Mouse (Mus musculus): ENCODE measurements around the gene Tm6sf2. TPM values are rescaled to one million over a fixed set of nuclear protein-coding genes. Genes with fewer than 3 reads are reported as not detected.

Gene Tm6sf2
- polyA plus RNA-seq, 1 experiment: 5.1 TPM

DNA sequence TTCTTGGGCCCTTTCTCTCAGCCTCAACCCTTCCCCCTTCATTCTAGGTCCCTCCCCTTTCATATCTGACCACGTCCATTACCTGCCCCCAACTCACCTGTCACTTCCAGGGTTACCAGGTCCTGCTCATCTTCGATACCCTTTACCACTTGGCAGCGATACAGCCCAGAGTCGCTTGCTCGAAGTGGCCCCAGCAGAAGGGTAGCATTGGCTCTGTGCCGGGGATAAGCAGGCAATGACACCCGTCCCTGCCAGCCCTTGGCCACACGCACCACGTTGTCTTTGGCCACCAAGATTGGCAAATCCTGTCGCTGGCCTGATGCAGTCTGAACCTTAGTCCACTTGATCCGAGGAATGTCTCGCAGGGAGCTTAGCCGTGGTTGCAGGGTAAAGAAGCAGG is 42.2 kb downstream of the Tm6sf2 start:
- Histone ChIP-seq H3K4me1 (replicated peaks; ENCODE audit: control insufficient read depth, insufficient read depth, low read length) (no peaks in the 10 kb centered on the region), H3K27ac (ENCODE audit: control insufficient read depth, insufficient read depth, low read length) (no peak overlapping the region), H3K4me3 (ENCODE audit: control insufficient read depth, insufficient read depth, low read length) (no peak overlapping the region), H3K27me3 (ENCODE audit: control insufficient read depth, insufficient read depth, low read length) (peaks cover 12% of the 10 kb centered on the region; the same call in 1 of the 2 replicates), H3K36me3 (ENCODE audit: control insufficient read depth, insufficient read depth, low read length) (no peaks in the 10 kb centered on the region)
- TF ChIP-seq CTCF (IDR thresholded peaks at IDR 0.05; ENCODE audit: borderline replicate concordance, control insufficient read depth, extremely low read depth, insufficient read depth, low read length, poor library complexity): no peak
- no peak for TF ChIP-seq POLR2A (IDR thresholded peaks at IDR 0.05; ENCODE audit: control insufficient read depth, extremely low read depth, insufficient read depth, low read length, poor library complexity)
- WGBS: 70% methylated on average over 13 of the region's 13 CpGs
- no peak for DNase-seq

DNA sequence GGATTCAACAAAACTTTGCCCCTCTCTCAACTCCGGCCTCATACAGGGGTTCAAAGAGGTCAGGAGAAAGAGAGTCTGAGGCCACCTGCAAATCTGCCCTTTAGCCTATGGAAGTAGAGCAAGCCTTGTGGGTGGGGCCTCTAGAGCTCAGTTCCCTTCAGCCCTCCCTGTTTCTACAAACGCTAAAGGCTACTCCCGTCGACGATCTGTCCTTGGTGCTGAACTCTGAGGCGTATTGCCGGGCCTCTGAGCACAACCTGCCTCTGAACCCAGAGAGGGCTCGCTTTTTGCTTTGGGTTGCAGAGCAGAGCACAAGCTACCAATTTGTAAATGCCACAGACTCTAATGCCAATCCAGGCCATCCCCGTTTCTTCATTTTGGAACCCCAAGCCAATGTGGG is 44.9 kb downstream of the Tm6sf2 start:
- Histone ChIP-seq H3K27ac (ENCODE audit: control insufficient read depth, insufficient read depth, low read length) (no peak overlapping the region), H3K27me3 (ENCODE audit: control insufficient read depth, insufficient read depth, low read length) (peaks cover 6% of the 10 kb centered on the region; the same call in 1 of the 2 replicates), H3K36me3 (ENCODE audit: control insufficient read depth, insufficient read depth, low read length) (no peaks in the 10 kb centered on the region), H3K4me1 (replicated peaks; ENCODE audit: control insufficient read depth, insufficient read depth, low read length) (no peaks in the 10 kb centered on the region), H3K4me3 (ENCODE audit: control insufficient read depth, insufficient read depth, low read length) (no peak overlapping the region)
- 8% methylated on average over 9 of the region's 9 CpGs for WGBS
- TF ChIP-seq POLR2A (IDR thresholded peaks at IDR 0.05; ENCODE audit: control insufficient read depth, extremely low read depth, insufficient read depth, low read length, poor library complexity) (no peak), CTCF (IDR thresholded peaks at IDR 0.05; ENCODE audit: borderline replicate concordance, control insufficient read depth, extremely low read depth, insufficient read depth, low read length, poor library complexity) (no peak)
- DNase-seq: peak; percentile 26

DNA sequence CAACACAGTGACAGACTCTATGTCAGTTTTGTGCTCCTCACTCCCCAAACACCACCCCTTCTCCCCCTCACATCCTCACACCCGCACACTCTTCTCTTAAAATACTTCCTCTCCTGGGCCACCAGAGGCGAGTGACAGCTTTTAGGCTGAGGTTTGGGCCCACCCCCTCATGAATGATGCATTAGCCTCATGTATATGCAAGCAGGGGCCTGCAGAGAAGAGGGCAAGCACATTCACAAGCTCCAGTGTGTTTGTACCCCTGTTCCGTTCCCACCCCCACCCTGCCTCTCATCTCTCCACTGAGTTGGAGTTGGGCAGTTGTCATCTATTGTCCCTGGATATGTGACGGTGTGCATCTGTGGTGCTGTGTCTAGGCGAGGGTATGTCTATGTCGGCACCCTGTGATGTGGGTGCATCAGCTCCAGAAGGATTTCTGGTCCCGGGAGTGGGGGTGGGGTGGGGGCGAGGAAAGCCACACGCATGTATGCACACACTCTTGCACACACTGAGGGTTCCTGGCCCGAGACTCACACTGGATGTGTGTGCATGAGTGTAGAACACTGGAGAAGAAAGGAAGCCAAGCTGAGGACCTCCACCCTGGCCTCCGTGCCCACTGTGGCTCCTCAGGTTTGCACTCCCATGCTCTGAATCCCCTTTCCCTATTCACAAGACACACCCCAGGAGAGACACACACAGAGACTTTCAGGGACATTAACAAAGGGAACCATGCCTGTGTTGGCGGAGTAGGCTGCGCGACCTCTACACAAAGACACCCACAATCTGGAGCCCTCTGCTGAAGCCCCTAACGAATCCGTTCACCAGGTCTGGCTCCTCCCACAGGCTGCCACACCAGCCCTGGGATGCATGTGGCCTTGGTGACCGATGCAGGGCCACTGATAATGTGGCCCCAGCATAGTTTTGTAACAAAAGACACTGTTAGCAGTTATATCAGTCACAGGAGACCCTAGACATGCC is 46.3 kb downstream of the Tm6sf2 start:
- Histone ChIP-seq H3K27me3 (ENCODE audit: control insufficient read depth, insufficient read depth, low read length) (no peaks in the 10 kb centered on the region; the same call in 1 of the 2 replicates), H3K4me3 (ENCODE audit: control insufficient read depth, insufficient read depth, low read length) (no peak overlapping the region), H3K4me1 (replicated peaks; ENCODE audit: control insufficient read depth, insufficient read depth, low read length) (no peaks in the 10 kb centered on the region), H3K36me3 (ENCODE audit: control insufficient read depth, insufficient read depth, low read length) (no peaks in the 10 kb centered on the region), H3K27ac (ENCODE audit: control insufficient read depth, insufficient read depth, low read length) (no peak overlapping the region)
- WGBS: 28% methylated on average over 17 of the region's 17 CpGs
- DNase-seq: no peak
- TF ChIP-seq CTCF (IDR thresholded peaks at IDR 0.05; ENCODE audit: borderline replicate concordance, control insufficient read depth, extremely low read depth, insufficient read depth, low read length, poor library complexity) (no peak), POLR2A (IDR thresholded peaks at IDR 0.05; ENCODE audit: control insufficient read depth, extremely low read depth, insufficient read depth, low read length, poor library complexity) (no peak)

DNA sequence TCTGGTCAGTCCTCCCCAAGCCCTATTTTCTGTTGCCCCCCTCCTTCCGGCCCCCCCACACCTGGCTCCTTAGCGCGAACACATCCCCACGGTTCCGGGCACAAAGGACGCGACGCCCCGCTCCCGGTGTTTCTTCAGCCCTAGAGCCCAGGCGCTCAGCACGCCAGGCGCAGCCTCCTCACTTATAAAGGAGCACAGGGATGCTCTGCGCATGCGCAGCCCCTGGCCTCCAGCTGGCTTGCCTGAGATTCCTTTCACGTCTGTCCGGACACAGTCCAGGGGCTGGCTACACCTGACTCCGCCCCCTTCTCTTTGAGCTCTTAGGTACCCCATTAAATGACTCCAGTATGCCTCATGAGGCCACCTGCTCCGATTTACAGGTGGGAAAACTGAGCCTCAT is 47.9 kb downstream of the Tm6sf2 start, which contains the start of gene Ncan:
Ncan (minus strand) TSS at position 207 of the 400 bp plus-strand sequence.
- no peaks in the 10 kb centered on the region for H3K4me1 ChIP-seq (replicated peaks; ENCODE audit: control insufficient read depth, insufficient read depth, low read length)
- TF ChIP-seq CTCF (IDR thresholded peaks at IDR 0.05; ENCODE audit: borderline replicate concordance, control insufficient read depth, extremely low read depth, insufficient read depth, low read length, poor library complexity) (no peak), POLR2A (IDR thresholded peaks at IDR 0.05; ENCODE audit: control insufficient read depth, extremely low read depth, insufficient read depth, low read length, poor library complexity) (no peak)
- no peaks in the 10 kb centered on the region for H3K36me3 ChIP-seq (ENCODE audit: control insufficient read depth, insufficient read depth, low read length)
- DNase-seq: peak; percentile 13
- WGBS: 6% methylated on average over 19 of the region's 19 CpGs
- no peak within 1 kb of the TSS for H3K4me3 ChIP-seq (ENCODE audit: control insufficient read depth, insufficient read depth, low read length)
- no peak within 1 kb of the TSS for H3K27ac ChIP-seq (ENCODE audit: control insufficient read depth, insufficient read depth, low read length)
- H3K27me3 ChIP-seq (ENCODE audit: control insufficient read depth, insufficient read depth, low read length): no peaks in the 10 kb centered on the region; the same call in 1 of the 2 replicates

DNA sequence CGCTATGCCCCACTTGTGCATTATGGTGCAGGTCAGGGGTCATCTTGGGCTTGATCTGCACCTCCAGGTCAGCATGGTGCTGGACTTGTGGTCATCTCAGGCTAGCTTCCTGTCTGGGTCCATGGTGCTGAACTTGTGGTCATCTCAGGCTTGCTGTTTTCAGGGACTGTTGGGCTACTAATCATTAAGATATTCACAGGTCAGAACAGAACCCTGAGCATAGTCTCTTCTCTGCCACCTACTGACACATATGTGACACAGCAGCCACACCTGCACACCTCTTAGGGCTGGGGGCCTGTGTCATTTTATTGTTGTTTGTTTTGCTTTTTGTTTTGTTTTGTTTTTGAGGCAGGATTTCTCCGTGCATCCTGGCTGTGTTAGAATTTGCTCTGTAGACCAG is 50.1 kb downstream of the Tm6sf2 start:
- DNase-seq: peak; percentile 24
- Histone ChIP-seq H3K4me1 (replicated peaks; ENCODE audit: control insufficient read depth, insufficient read depth, low read length) (no peaks in the 10 kb centered on the region), H3K27ac (ENCODE audit: control insufficient read depth, insufficient read depth, low read length) (no peak overlapping the region), H3K27me3 (ENCODE audit: control insufficient read depth, insufficient read depth, low read length) (no peaks in the 10 kb centered on the region; the same call in 1 of the 2 replicates), H3K36me3 (ENCODE audit: control insufficient read depth, insufficient read depth, low read length) (no peaks in the 10 kb centered on the region), H3K4me3 (ENCODE audit: control insufficient read depth, insufficient read depth, low read length) (no peak overlapping the region)
- TF ChIP-seq CTCF (IDR thresholded peaks at IDR 0.05; ENCODE audit: borderline replicate concordance, control insufficient read depth, extremely low read depth, insufficient read depth, low read length, poor library complexity): no peak
- no peak for TF ChIP-seq POLR2A (IDR thresholded peaks at IDR 0.05; ENCODE audit: control insufficient read depth, extremely low read depth, insufficient read depth, low read length, poor library complexity)
- WGBS: 67% methylated on average over 2 of the region's 2 CpGs

DNA sequence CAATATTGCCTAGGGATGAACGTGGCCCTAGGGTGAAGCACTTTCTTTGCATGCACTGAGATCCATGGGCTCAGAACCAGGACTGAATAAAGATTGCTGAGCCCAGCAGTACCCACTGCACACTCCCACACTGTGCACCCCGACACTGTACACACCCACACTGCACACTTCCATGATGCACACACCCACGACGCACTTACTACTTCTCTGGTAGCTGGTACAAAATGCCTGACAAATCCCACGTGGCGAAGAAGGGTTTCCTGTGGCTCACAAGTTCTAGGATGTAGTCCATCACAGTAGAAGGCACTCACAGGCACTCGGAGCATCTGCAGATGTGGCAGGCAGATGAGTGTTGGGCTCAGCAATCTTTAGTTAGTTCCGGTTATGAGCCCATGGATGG is 52.3 kb downstream of the Tm6sf2 start:
- no peak overlapping the region for H3K27ac ChIP-seq (ENCODE audit: control insufficient read depth, insufficient read depth, low read length)
- no peaks in the 10 kb centered on the region for H3K36me3 ChIP-seq (ENCODE audit: control insufficient read depth, insufficient read depth, low read length)
- 67% methylated on average over 8 of the region's 8 CpGs for WGBS
- TF ChIP-seq POLR2A (IDR thresholded peaks at IDR 0.05; ENCODE audit: control insufficient read depth, extremely low read depth, insufficient read depth, low read length, poor library complexity) (no peak), CTCF (IDR thresholded peaks at IDR 0.05; ENCODE audit: borderline replicate concordance, control insufficient read depth, extremely low read depth, insufficient read depth, low read length, poor library complexity) (no peak)
- H3K4me1 ChIP-seq (replicated peaks; ENCODE audit: control insufficient read depth, insufficient read depth, low read length): no peaks in the 10 kb centered on the region
- no peak overlapping the region for H3K4me3 ChIP-seq (ENCODE audit: control insufficient read depth, insufficient read depth, low read length)
- H3K27me3 ChIP-seq (ENCODE audit: control insufficient read depth, insufficient read depth, low read length): no peaks in the 10 kb centered on the region; the same call in 1 of the 2 replicates
- DNase-seq: no peak
